Mouse (Mus musculus) thymus, adult 2 months (tissue): ENCODE data around the gene Fam222a. TPM values are rescaled to one million over a fixed set of nuclear protein-coding genes. Genes with fewer than 3 reads are reported as not detected.

Experiments used
- DNase-seq: peaks from one replicate; pipeline ENCODE4 v3.0.0; 2021
- H3K27ac ChIP-seq: fragments of 200-500 bp; 2 replicates; pipeline ENCODE4 v1.5.1; 2012; ENCODE audit warnings: low read length, control low read depth; ENCODE audit not compliant: control insufficient read depth, insufficient read depth
- H3K27me3 ChIP-seq: fragments of 200-500 bp; 2 replicates; pipeline ENCODE4 v1.6.1; 2012; ENCODE audit warnings: mild to moderate bottlenecking, low read length, moderate library complexity, mixed read lengths; ENCODE audit not compliant: control insufficient read depth, insufficient read depth
- H3K36me3 ChIP-seq: fragments of 200-500 bp; 2 replicates; pipeline ENCODE4 v1.6.1; 2012; ENCODE audit warnings: mild to moderate bottlenecking, low read length, moderate library complexity; ENCODE audit not compliant: control insufficient read depth, insufficient read depth
- H3K4me1 ChIP-seq: fragments of 200-500 bp; replicated peaks from 2 replicates; pipeline ENCODE4 v1.6.1; 2012; ENCODE audit warnings: low read length; ENCODE audit not compliant: control insufficient read depth, insufficient read depth
- H3K4me3 ChIP-seq: fragments of 200-500 bp; 2 replicates; pipeline ENCODE4 v1.5.1; 2012; ENCODE audit warnings: mild to moderate bottlenecking, low read length, control low read depth, moderate library complexity; ENCODE audit not compliant: control insufficient read depth, insufficient read depth
- CTCF ChIP-seq: fragments of 200-500 bp; IDR thresholded peaks from 2 replicates; pipeline ENCODE4 v1.5.1; 2012; ENCODE audit warnings: mild to moderate bottlenecking, control low read depth, low read length, moderate library complexity, borderline replicate concordance; ENCODE audit not compliant: control insufficient read depth, poor library complexity, insufficient read depth; ENCODE audit errors: extremely low read depth
- POLR2A ChIP-seq: fragments of 200-500 bp; IDR thresholded peaks from 2 replicates; pipeline ENCODE4 v1.6.1; 2012; ENCODE audit warnings: mild to moderate bottlenecking, low read length, control low read depth, moderate library complexity; ENCODE audit not compliant: control insufficient read depth, poor library complexity, insufficient read depth; ENCODE audit errors: extremely low read depth
- WGBS: fragments of 180-500 bp; shearing (Covaris S2); methylation state at CpG from one replicate; pipeline ENCODE4 v1.1.7; 2018; 5-methylcytosine and 5-hydroxymethylcytosine counted together
- polyA plus RNA-seq: library from polyadenylated mRNA; depleted of rRNA; stranded (reverse); fragments of >200 nt; gene quantifications from 2 replicates; pipeline ENCODE4 v1.2.3, GENCODE M21; 2012

Gene Fam222a
- polyA plus RNA-seq, 1 experiment, result 15.3 TPM

- H3K4me1 ChIP-seq, result peaks cover 51% of the 10 kb centered on the region
- no peak overlapping the region for H3K4me3 ChIP-seq
- no peak for TF ChIP-seq CTCF
- no peak for TF ChIP-seq POLR2A
- H3K27me3 ChIP-seq, result no peaks in the 10 kb centered on the region
- 93% methylated on average over 20 of the region's 20 CpGs for WGBS
- H3K36me3 ChIP-seq, result no peaks in the 10 kb centered on the region
- H3K27ac ChIP-seq, result no peak overlapping the region
- no peak for DNase-seq
Measured at GRCm38 (mm10) chr5:114578361-114578760, 10.5 kb downstream of the Fam222a start.

DNA sequence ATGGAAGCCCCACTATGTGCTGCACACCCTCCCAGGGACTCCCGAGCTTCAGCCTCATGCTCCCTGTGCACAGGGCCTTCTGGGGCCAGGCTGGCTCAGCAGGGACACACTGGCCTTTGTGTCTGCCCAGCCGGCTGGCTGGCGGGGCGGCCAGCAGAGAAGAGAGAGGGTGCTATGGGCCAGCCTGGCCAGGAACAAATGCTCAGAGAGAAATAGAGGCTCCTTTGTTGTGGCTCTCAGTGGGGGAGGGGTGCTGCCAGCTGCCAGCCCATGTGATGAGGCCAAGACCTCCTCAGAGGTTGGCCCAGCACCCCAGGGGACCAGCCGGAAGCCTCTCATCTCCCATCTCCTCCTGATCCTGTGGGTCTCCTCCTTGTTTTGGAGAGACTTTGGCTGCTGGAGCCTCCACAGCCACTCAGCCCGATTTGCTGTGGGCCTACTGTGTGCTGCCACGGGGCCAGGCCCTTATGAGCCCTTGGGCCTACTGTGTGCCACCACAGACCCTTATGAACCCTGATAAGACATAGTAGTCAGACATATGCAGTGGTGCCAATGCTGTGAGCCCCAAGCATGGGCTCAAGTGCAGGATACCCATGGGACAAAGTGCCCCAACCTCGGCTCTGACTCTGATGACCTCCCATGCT, 12.0 kb downstream of the Fam222a start:
- H3K4me1 ChIP-seq, result peaks cover 52% of the 10 kb centered on the region
- no peak for DNase-seq
- no peaks in the 10 kb centered on the region for H3K27me3 ChIP-seq
- no peaks in the 10 kb centered on the region for H3K36me3 ChIP-seq
- H3K27ac ChIP-seq, result no peak overlapping the region
- 76% methylated on average over 8 of the region's 8 CpGs for WGBS
- TF ChIP-seq CTCF (no peak), POLR2A (no peak)
- no peak overlapping the region for H3K4me3 ChIP-seq

DNA sequence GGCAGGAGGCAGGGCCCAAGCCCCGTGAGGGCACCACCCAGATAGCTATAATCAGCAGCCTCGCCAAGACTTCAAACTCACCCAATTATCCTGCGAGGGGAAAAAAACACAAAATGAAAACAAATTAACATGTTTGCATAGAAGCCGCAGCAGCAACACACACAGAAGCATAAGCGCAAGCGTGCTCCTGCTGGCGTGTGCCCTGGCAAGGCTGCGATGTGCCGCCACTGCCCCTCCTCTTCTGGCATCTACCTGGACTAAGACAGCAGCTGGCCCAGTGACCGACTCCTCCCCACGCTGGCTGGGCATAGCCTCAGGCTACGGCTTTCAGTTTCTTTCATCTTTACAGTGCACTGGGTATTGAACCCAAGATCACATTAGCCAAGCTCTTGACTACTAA, 13.7 kb downstream of the Fam222a start:
- Histone ChIP-seq H3K36me3 (no peaks in the 10 kb centered on the region), H3K27me3 (no peaks in the 10 kb centered on the region), H3K4me1 (peaks cover 57% of the 10 kb centered on the region), H3K27ac (no peak overlapping the region), H3K4me3 (no peak overlapping the region)
- DNase-seq, result no peak
- TF ChIP-seq POLR2A, result no peak
- TF ChIP-seq CTCF, result no peak
- WGBS, result 91% methylated on average over 12 of the region's 12 CpGs

- WGBS, result 95% methylated on average over 3 of the region's 3 CpGs
- H3K36me3 ChIP-seq, result no peaks in the 10 kb centered on the region
- DNase-seq, result no peak
- no peak overlapping the region for H3K27ac ChIP-seq
- no peaks in the 10 kb centered on the region for H3K27me3 ChIP-seq
- peaks cover 65% of the 10 kb centered on the region for H3K4me1 ChIP-seq
- TF ChIP-seq CTCF, result no peak
- TF ChIP-seq POLR2A, result no peak
- H3K4me3 ChIP-seq, result no peak overlapping the region
Measured at GRCm38 (mm10) chr5:114583046-114583445, 15.2 kb downstream of the Fam222a start.

- Histone ChIP-seq H3K27me3 (no peaks in the 10 kb centered on the region), H3K27ac (peak overlapping the region; percentile 23; the same call in 1 of the 2 replicates), H3K36me3 (no peaks in the 10 kb centered on the region), H3K4me1 (peaks cover 71% of the 10 kb centered on the region), H3K4me3 (no peak overlapping the region)
- WGBS, result 82% methylated on average over 12 of the region's 12 CpGs
- TF ChIP-seq CTCF (no peak), POLR2A (no peak)
- DNase-seq, result no peak
Measured at GRCm38 (mm10) chr5:114583490-114584175, 15.8 kb downstream of the Fam222a start.

GRCm38 (mm10) chr5:114584293-114585104, 16.7 kb downstream of the Fam222a start:
- Histone ChIP-seq H3K36me3 (no peaks in the 10 kb centered on the region), H3K4me1 (peaks cover 67% of the 10 kb centered on the region), H3K27ac (no peak overlapping the region), H3K4me3 (no peak overlapping the region), H3K27me3 (no peaks in the 10 kb centered on the region)
- TF ChIP-seq POLR2A, result no peak
- no peak for TF ChIP-seq CTCF
- DNase-seq, result no peak
- WGBS, result 89% methylated on average over 14 of the region's 14 CpGs
